Mouse (Mus musculus) NIH3T3 (cell line): ENCODE measurements around the gene Thumpd3.

Source experiments
- DNase-seq: peaks from one replicate; pipeline ENCODE4 v3.0.0-alpha.2; 2012; ENCODE audit warnings: low read depth

Thumpd3 gene

GRCm38 (mm10) chr6:113037946-113038734, 7.9 kb upstream of the Thumpd3 start:
- DNase-seq, result peak; percentile 89

- DNase-seq, result no peak
Measured at GRCm38 (mm10) chr6:113038735-113039058, 7.3 kb upstream of the Thumpd3 start.

DNA sequence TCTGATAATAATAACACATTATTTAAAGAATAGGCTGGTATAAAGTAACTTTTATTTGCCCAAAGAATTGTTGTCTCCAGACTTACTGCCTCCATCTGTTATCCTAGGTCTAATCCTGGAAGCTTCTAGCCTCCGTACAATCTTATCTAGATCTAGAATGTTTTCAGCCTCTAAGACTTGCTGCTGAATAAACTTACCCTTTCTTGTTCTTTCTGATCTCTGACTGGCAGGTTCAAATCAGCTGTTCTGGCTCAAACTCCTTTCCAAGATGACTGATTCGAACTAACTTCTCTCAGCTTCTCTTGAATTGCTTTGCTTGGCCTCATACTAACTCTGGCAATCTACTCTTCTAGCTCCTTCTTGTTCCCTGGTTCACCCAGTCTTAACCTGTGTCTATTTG, 5.7 kb upstream of the Thumpd3 start:
- DNase-seq, result no peak

DNA sequence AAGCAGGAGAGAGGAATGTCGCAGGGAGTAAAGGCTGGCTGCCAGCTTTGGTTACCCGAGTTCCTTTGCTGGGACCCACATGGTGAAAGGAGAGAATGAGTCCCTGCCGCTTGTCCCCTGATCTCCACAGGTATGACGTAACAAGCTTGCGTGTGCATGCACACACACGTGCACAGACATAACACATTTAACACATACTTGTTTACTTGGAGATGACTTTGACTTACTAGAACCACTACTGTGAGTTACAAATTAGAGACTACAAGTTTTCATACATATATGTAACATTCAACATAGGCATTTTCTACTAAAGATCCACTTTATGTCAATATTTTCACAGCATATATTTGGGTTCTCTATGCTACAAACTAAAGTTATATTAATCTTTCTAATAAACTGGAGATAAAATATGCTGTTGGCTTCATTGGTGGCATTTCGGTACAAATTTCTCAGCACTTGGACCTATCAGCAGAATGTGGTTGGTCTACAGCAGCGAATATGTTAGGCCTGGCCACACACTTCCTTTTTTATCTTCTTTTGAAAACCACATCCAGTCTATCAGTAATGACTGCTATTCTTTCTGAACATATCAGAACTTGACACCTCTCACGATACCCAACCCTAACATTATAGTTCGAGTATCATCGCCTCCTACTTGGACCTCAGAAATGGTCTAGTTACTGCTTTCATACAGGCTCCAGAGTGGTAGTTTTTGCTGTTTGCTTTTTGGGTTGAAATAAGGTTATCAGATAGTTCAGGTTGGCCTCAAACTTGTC, 4.6 kb upstream of the Thumpd3 start:
- DNase-seq, result no peak

GRCm38 (mm10) chr6:113045575-113045974, 450 bp upstream of the Thumpd3 start:
- DNase-seq, result peak; percentile 33

- peak; percentile 17 for DNase-seq
Measured at GRCm38 (mm10) chr6:113047016-113047746, 1.2 kb downstream of the Thumpd3 start.

DNA sequence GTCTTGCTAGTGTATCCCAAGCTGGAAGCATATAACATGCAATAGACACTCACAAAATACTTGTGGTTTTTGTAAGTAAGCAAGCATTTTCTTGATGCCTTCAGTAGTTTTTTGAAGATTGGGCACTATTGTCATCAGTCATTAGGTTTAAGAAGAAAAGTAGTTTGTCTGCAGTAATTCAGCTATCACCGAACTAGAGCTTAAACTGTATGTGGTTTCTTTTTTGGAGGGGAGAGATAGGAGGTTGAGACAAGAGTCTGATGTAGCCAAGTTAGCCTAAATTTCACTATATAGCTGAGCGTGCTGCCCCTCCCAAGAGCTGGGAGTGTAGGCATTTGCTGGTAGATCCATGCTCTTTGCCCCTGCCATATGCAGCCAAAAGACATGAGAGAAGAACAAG, 2.3 kb downstream of the Thumpd3 start:
- no peak for DNase-seq

- DNase-seq, result no peak
Measured at GRCm38 (mm10) chr6:113049159-113049558, 3.1 kb downstream of the Thumpd3 start.

GRCm38 (mm10) chr6:113052972-113053371, 6.9 kb downstream of the Thumpd3 start:
- DNase-seq, result no peak

GRCm38 (mm10) chr6:113054552-113055107, 8.6 kb downstream of the Thumpd3 start:
- no peak for DNase-seq

DNA sequence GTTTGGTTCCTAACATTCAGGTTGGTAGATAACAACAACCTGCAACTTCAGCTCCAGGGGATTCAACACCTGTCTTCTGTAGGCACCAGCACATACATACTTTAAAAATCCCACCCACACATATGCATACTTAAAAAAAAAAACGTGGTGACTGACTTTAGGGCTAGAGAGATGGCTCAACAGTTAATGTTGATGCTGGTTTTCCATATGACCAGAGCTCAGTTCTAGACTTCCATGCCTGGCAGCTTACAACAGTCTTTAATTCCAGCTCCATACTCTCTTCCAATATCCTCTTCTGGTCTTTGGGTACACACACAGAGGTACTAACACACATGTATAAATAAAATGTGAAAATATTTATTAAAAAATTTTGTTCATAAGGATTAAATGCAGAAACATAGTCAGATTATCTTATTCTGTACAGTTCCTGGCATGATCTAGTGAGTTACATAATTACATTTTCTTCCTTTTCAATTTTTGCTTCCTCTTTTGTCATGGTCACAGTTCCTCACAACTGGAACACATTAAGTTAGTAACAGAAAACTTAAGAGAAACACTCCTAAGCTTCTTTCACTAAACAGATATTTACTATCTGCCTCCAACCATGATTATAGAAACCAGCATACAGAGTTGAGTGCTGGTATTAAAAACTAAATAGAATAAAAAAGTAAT, 15.0 kb downstream of the Thumpd3 start:
- no peak for DNase-seq

- DNase-seq, result peak; percentile 39
Measured at GRCm38 (mm10) chr6:113062253-113062652, 16.2 kb downstream of the Thumpd3 start.

GRCm38 (mm10) chr6:113063363-113063762, 17.3 kb downstream of the Thumpd3 start:
- no peak for DNase-seq

- no peak for DNase-seq
Measured at GRCm38 (mm10) chr6:113065186-113065585, 19.2 kb downstream of the Thumpd3 start.

DNA sequence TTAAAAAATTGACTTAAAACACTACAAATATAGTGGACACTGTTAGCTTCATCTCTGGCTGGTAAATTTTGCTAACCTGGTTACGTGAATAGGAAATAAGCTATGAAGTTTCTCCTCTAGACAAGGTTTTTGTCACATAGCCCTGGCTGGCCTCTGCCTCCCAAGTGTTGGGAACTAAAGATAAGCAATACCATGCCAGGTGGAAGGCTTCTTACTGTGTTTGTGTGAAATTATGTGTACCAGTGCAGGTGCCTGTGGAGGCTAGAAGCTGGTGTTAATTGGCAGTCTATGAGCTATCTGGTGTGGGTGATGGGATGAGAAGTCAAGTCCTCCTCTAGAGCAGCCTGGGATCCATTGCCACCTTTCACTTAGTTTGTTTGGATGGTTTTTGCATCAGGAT, 23.1 kb downstream of the Thumpd3 start:
- no peak for DNase-seq

GRCm38 (mm10) chr6:113075261-113075660, 29.2 kb downstream of the Thumpd3 start:
- peak; percentile 73 for DNase-seq

DNA sequence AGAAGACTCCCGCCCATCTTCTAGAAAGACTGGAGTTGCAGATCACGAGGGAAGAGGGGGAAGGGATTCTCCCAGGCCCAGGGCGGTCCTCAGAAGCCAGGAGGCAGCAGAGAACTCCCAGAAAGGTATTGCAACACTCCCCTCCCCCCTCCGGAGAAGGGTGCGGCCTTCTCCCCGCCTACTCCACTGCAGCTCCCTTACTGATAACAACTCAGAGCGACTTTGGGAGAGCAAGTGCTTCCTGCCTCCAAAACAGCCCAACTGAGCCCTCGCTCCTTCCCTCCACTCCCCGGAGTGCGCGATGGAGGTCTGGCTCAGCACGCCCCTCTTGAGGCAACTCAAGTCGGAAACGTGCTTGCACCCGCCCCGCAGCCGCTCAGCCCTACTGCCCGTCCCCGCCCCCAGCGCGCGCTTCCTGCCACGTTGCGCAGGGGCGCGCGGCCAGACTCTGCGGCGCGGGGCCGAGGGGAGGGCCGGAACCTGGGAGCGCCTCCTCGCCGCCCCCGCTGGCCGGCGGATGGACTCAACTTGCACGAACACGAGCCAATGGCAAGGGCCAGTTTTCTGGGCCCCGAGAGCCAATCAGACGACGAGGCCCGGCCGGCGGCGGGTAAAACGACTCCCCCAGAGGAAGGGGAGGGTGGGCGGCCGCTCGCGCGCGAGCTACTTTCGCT, 30.1 kb downstream of the Thumpd3 start:
- peak; percentile 98 for DNase-seq

GRCm38 (mm10) chr6:113076686-113077516, 30.9 kb downstream of the Thumpd3 start, which contains the start of gene Setd5:
Gene Setd5, plus strand, starts transcription at chr6:113077365.
- peak; percentile 99 for DNase-seq

DNA sequence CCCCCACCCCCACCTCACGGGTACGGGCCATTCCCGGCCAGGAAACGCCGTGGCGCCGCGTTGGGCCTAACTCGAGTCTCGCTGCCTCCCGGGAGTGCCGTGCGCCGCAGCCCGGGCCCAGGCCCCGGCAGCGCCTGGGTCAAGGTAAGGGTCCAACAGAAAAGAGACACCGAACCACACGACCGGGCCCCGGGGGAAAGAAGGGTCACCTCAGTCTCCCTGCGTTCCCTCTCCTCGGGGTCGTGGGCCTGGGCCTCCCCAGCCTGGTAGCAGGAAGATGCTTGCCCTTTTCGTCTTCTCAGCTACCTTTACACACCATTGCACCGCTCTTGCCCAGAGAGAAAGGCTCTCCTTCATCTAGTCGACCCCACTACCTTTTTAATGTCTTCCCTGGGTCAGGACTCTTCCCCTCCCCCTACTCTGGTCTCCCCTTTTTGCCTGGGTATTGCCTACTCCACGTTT, 31.6 kb downstream of the Thumpd3 start:
- DNase-seq, result no peak

- DNase-seq, result peak; percentile 73
Measured at GRCm38 (mm10) chr6:113078031-113078721, 32.2 kb downstream of the Thumpd3 start.
